Mouse (Mus musculus) embryo, embryonic 10.5 days (tissue): ENCODE results near the gene Tspan3.
A peak's percentile ranks its signal among the peaks of the same experiment; 100 is the strongest.

ENCODE experiments used
- DNase-seq: peaks from one replicate; pipeline ENCODE4 v3.0.0-alpha.2; 2015; ENCODE audit warnings: low spot score

Tspan3 gene

DNA sequence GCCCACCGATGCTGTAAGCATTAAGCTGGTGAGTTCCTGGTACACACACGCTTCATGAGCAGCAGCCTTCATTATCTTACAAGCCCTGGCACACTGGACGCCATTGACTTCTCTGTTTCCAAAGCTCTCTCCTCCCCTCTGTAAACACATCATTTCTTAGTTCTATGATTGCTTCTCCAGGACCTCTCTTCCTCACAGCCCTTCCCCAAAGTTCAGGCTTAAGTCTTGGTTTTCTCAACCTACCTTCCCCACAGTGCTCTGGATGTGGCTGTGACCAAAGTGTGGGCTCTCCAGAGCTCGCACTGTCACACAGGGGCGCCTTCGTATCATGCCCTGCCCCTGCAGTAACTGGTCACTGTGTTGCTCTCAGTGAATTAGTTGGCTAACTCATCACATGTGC lies at the start of gene Tspan3:
Gene Tspan3, minus strand, starts transcription at position 101 of the 400 bp plus-strand sequence.
- DNase-seq = no peak

DNA sequence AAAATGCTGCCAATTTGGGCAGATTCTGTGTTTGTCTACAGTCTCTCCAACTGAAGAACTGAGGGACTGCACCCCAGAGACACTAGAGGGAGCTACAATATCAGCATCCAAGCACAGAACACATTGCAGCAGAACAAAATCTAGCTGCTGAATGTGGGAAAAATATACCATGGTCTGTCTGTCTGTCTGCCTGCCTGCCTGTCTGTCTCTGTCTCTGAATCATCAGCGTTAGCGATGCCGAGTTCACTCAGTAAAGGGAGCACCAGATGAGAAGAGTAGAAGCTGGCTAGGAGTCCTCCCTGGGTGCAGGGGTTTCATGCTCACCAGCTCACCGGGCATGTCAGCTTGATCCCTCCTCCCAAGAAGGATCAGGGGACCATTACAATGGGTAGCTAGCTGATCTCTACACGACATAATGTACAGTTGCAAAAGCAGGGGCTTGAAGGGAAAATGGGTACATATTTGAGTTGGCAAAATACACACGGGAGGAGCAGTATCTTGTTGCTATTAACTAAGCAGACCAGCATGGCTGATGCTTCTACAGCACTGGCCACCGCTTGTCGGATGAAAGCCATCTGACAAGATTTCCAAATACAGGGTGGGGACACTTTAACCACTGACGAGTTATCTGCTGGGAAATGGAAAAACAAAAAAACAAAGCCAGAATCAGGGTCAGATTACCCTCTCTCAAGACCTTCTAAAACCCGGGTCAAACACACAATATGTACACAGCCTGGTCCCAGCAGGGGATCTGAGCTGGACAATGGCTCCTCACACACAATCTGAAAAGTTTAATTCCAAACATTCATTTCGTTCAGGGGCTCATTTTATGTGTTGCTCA lies 48.4 kb upstream of the Tspan3 start:
- peak; percentile 82 for DNase-seq

DNA sequence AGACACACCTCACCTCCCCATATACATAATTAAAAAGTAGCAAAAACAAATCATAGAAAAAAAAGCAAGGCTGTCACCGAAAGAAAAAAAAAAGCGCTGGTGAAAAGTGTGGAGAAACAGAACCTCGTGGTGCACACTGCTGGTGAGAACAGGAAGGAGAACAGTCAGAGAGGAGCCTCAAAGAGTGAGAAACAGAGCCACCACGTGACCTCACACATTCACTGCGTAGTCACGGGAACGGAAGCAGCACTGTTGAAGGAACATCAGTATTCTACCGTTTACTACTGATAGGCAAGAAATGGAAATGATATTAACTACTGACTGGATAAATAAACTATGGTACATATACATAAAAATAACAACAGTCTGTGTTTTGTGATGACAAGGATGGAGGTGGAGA lies 43.5 kb upstream of the Tspan3 start:
- DNase-seq = no peak

DNA sequence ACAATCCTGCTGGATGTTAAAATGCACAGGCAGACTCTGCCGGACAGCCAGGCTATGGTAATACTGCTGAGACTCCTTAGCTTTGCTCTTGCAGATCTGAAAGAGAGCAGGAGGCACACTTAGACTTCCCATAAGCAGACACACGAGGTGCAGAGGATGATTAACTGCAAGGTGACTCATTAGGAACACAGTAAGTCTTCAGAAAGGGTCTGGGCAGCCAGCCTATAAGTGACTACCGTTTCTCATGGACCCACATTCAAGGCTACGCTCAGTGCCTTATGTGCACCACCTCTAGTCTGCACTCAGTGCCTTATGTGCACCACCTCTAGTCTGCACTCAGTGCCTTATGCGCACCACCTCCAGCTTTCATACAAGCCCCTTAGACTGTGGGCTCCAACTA lies 42.2 kb upstream of the Tspan3 start:
- no peak for DNase-seq

DNA sequence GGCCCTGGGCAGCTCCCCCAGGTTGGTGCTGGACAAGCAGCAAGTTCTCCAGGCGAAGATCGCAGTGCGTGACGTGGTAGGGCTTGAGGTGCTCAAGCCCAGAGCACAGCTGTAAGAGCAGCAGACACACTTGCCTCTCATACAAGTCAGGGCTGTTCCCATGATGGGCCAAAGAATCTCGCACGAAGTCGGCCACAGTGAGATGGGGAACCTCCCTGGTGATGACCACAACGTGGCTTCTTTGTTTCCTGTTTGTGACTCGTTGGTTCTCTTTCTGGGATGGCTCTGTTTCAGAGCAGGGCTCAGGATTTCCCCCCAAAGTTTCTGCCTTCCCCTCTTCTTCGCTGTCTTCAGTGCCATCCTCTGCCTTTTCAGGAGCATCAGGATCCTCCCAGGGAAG lies 41.8 kb upstream of the Tspan3 start:
- DNase-seq = no peak

DNA sequence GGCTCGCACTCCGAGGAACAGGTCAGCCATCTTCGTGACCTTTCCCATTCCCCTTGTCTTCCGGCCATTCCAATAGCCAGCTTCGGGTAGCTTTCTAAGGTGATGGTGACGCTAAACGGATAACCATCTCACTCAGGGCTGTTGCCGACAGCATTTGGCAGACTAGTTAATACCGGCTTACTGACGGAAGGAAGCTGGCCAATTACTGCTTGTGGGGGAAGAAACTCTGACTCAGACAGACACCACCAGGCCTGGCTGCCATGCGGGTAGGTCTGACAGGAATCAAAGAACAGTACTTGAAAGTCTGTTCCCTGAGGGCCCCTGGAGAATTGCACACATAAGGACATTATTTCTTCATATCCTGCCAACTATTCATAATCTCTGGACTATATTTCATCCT lies 40.1 kb upstream of the Tspan3 start:
- DNase-seq = no peak

DNA sequence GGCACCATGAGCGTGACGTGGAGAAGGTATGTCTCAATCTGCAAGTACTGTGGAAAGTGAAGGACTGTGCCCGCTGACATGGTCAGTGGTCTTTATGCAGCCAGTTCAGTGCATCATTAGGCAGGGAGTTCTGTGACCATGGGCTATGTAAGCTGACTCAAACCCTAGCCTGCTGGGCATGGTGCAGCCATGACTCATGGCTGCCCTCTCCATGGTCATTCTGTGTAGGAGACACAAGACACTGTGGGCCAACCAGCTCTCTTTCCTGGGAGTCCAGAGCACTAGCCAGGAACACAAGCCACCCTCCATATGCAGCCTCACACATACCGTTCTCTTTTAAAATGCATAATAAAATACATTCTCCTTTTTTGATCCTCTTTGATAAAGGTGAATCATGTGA lies 39.0 kb upstream of the Tspan3 start:
- DNase-seq = no peak

DNA sequence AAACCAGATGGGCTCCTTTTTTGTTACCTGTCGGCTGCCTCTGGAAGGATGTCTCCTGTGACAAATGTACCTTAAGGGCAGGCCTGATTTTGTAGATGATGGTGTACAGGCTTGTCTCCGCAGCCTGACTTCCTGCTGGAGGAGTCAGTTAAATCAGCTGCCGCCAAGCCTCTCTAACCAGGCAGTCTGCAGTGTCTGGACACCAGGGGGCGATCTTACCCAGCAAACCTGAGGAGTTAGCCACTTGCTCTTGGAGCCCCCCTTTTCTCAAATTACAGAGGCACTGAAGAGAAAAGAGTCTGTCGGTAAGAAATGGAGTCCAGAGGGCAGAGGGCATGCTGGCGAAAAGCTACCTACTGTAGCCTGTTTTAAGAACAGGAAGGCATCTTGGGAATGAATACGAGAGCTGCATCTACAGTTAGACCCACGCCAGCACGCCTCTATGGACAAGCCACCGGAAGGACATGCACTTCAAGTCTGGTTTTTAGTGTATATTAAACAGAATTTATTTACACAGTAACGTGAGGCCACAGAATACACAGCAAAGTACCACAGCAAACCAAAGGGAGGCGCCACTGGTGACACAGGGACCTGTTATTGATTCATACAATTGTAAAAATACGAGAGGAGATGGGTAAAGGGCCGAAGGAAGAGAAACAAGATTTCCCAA lies 35.5 kb upstream of the Tspan3 start:
- DNase-seq = peak; percentile 95

DNA sequence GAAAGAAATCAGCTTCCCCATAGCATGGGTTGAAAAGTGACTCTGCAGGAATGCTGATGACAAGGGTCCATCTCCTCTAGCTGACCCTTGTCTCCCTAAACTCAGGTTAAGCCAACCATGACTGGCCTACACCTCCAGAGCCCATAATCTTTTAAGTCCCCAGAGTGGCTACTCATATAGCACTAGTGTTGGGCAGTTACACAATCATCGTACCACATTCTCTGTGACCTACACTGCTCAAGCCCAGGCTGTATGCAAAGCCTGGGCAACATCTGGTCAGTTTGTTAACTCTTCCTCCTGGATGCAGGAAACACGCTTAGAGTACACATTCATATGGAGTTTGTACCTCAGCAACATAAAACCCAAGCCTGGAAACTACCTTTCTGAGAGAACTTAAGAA lies 34.9 kb upstream of the Tspan3 start:
- DNase-seq = no peak

DNA sequence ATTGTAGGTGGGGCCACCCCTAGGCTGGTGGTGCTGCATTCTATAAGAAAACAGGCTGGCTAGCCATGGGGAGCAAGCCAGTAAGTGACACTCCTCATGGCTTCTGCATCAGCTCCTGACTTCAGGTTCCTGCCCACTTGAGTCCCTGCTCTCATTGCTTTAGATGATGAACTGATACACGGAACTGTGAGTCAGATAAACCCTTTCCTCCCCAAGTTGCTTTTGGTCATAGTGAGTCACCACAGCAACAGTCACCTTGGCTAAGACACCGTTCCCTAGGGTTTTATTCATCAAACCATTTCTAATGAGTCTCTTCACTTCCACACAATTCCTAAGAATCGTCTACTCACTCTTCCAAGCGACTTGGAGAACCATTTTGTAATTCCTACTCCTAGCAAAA lies 31.6 kb upstream of the Tspan3 start:
- no peak for DNase-seq

DNA sequence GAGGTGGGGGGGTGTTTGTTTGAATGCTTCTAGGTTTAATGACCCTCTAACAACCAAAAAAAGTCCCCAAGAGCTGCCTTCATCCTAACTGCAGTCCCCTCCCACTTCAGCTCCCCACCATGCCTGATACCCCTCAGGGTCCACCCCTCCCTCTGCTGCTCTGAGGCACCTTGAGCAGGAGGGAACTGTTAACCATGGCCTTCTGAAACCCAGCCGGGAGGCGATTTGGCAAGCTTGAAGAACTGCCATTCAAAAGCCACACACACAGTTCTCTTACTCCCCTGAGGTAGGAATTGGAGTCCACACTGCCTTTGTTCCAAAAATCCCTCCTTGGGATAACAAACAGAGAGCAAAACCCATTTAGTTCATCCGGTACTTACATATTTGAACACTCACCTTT lies 29.9 kb upstream of the Tspan3 start:
- no peak for DNase-seq

DNA sequence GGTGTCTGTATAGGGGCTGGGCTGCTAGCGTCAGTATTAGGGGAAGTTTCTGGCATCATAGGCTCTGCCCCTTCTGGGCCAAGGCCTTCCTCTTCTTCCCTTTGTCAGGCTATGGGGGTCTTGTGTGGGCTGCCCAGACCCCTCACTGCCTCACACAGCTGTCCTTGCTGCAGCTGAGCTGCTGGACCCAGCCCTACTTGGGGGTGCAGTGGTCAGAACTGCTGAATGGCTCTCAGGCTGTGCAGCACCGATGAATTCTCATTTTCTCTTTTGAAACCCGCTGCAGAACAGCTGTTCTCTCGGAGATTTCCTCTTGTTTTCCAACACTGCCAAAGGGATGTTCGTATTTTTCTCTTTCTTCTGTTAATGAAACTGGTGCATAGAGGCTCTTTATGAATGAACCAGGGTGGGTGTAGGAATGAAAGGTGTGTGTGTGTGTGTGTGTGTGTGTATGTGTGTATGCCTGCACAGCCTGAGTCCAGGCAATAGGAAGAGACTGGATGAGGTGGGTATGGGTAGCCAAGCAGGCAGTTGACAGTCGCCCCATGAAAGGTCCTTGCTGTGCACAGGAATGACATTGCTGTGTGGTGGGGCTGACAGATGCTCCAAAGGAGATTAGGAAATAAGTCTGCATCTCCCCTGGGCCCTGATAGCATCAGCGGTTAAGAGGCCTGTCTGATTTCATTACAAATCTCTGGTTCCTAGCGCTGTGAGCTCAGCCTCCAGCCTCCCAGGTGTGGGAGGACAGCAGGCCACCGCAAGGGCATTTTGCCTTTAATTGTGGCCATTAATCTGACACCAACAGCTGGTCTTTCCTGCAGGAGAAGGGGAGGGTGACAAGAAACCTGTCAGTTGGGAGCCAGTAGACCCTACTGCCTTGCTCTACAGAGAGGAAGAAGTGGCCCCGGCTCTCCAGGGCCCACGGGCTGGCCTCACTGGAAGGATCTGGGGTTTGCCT lies 26.5 kb upstream of the Tspan3 start:
- no peak for DNase-seq

DNA sequence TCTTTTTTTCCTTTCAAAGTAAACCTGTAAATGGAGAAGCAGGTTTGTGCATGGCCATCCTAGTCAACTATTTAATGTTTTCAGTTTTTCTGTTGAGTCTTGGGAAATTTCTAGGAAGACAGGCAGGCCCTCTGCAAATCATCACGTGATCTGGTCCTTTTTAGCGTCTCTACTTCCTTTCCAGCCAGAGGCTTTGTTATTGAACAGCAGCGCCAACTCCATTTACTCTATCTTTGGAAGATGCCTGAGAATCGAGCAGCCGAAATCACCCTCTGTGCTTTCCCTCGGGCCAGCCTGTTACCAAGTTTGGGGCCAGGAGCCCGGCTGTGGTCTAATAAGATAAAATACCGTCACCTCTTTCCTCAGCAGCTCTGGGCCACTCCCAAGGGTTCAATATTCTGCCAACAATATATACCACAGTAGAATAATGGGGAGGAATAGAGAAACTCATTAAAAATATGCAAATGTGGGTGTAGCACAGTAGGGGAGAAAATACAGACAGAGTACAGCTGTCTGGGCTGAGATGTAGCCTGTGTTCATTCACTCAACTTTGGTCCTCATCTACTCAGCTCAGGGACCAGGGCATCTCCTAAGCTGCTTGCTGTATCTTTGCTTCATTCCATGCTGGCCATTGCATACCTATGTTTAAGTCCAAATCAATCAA lies 15.0 kb upstream of the Tspan3 start:
- no peak for DNase-seq

DNA sequence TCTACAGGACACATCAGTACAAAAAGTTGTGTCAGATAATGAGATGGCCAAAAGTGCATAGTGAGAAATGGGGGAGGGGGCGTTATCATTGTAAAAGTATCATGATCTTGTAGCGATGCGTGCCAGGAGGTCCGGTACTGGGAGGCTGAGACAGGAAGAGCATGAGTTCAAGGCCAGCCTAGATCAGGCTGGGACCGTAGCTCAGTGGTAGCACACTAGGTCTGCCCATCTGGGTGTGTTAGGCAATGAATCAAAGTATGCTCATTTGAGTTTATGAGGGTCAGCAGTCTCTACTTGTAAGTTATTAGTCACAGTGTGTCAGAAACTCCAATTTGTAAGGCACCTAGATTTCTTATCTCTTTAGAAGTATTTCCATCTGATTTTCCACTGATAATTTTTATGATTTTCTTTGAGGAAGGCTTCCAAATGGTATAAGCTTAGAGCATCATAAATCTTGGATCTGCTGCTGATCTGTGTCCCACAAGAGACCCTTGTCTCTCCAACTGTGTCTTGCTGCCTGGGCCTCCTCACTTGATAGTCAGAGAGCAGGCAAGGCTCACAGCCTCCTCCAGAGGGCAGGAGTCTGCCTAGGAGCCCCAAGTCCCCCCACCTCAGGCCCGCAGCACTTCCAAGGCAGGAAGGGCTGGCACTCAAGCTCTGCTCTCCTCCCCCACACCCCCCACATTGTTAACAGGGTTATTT lies 14.3 kb upstream of the Tspan3 start:
- DNase-seq = peak; percentile 38

DNA sequence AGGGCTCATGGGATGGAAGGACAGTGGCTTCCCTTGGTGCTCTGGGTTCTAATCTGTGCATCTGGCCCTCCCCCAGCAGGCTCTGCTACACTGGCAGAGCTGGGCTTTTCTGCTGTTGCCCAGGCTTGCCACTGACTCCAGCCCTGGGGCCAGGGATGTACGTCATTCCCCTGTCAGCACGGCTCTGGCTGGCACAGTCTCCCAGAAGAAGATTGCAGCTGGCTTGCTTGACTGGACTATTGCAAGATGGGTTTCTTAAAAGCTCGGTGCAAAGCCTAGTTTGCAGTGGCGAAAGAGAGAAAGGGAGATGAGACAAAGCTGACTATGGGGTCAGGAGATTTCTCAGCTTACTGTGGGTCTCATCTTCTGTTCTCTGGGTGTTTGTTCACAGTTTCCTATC lies 12.1 kb upstream of the Tspan3 start:
- no peak for DNase-seq

DNA sequence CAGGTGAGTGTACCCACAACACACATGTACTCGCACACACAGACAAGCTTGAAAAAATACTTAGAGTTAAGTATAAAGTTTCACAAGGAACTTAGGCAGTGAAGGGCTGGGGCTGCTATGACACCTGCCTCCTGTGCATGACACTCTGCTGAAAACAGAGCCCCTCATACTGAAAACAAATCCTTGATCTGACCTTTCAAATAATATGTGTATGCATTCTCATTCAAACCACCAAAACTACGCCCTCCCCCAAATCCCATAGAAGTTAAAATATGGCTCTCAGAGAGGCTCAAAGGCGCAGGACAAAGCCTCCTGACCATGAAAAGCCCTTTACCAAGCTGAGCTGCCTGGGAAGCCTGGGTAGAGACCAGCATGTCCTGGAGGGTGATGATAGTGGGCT lies 10.0 kb upstream of the Tspan3 start:
- DNase-seq = no peak

DNA sequence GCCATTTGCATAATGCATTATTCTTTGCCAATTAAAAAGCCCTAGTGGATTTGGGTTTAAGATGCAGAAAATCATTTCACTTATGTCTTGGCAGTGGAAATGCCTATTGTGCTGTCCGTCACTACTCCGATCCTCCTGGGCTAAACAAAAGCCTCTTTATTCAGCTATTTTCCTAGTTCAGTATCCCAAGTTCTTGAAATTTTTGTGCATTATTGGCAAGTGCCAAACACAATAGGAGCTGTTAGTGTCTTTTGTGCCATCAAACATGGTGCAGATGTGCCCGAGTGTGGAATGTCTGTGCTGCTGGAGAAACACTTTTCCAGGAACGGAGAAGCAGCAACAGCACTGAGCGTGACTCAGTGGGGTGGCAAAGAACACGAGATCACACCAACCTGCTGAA lies 2.4 kb upstream of the Tspan3 start:
- no peak for DNase-seq

DNA sequence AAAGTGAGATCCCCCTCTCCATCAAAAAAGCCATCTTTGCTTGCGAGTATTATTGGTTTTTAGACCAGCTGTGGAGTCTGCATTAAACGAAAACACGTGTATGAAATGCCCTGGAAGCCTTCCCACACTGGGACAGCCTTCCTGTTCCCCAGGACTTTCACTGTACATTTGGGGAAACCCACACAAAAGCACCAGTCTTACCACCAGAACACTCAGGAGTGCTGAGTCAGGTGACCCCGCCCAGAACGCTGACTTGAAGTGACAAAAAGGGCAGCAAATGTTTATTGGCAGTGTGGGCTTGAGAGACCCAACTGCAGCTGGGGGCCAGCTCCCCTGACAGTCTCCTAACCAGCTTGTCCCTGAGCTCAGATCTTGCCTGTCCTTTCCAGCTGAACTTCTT lies 884 bp upstream of the Tspan3 start:
- no peak for DNase-seq

DNA sequence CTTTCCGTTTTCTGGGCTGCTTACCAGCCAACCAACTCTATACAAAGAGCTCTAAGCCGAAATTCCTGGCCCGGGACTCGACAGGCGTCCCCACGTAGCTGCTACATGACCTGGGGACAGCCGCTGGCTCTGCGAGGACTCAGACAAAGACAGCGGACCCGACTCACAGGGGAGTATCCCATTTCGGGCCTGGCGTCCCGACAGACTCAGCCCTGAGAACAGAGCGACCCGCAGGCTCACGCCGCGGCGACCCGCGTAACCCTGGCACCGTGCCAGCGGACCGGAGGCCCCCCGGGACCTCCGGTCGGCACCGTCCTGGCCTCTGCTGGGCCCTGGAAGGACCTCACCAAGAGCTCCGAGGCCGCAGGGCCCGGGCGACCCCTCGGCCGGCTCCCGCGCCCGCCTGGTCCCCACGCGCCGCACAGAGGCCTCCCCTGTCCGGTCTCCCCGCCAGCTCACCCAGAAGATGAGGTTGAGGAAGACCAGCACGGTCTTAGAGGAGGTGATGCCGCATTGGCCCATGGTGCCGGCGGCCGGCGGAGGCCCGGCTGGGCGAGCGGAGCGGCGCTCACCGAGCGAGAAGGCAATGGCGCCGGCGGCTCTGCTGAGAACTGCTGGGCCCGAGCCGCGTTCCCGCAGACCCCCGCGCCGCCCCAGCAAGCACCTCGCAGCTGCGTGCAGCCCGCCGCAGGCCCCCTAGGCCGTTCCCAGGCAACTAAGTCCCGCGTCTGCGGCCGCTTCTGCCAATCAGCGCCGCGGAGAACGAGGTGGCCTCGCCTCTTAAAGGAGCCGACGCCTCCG lies 4.7 kb downstream of the Tspan3 start:
- peak; percentile 95 for DNase-seq

DNA sequence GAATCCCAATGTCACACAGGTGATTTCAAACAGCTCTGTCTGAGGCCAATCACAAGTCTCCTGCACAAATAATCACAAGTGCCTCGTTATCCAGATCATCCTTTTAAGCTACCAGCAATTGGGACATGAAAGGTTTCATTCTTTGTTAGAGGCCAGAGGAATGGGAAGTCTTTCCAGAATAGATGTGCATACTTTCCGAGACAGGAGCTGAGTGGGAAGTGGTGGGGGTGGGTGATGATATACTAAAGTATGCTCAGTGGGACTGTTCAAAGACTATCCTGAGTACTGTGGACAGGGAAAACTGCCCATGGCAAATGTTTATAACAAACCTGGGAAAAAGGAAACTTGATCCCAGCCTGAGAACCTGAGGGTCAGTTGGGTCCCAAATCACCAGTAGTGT lies 5.8 kb downstream of the Tspan3 start:
- peak; percentile 31 for DNase-seq

DNA sequence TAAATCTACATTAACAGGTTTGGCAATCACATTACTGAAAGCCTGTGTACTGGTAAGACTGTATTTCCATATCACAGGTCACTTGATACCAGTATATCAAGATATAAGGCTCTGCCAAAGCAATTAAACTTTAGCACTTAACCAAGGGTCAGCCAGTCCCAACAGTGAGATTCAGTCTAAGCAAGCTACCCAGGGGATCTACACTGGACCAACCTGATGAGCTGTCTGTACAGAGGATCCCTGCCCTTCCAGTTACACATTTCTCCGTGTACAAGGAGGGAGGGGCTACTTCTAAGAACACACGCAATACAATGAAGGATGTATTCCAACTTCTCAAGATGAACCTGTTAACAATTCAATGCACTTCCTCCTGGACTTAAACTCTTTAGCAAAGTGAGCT lies 7.2 kb downstream of the Tspan3 start:
- DNase-seq = no peak
